ENCODE assay signal across 26 mouse cellular contexts in genomic region chr14:10129088-10129487, GRCm38 (mm10).
DNase-seq lines count a peak whose midpoint lies in the region; ATAC-seq and TF ChIP-seq lines count a peak whose summit lies in the region.
"Had no signal": no experiment of that assay in that cellular context is flagged by ENCODE, and none has a peak within 500 bp of the region (broad histone marks: within the 10 kb centered on the region; RNA-seq: fewer than 3 reads in every experiment).

No protein-coding gene starts in this region.

- no peak overlapping the region for H3K9ac ChIP-seq in intestine, embryonic 15.5 days
- H3K9ac ChIP-seq in stomach, postnatal 0 days (ENCODE audit: low read length) = no peak overlapping the region
- H3K9ac ChIP-seq in midbrain, embryonic 15.5 days = no peak overlapping the region
- H3K9ac ChIP-seq: forebrain, embryonic 13.5 days; forebrain, postnatal 0 days; heart, embryonic 13.5 days; hindbrain, embryonic 14.5 days had no signal

- no peak overlapping the region for H3K27ac ChIP-seq in intestine, embryonic 15.5 days
- no peak overlapping the region for H3K27ac ChIP-seq in stomach, postnatal 0 days (replicated peaks)
- H3K27ac ChIP-seq in midbrain, embryonic 15.5 days = no peak overlapping the region
- H3K27ac ChIP-seq: forebrain, embryonic 10.5 days; forebrain, embryonic 13.5 days; gastrocnemius, adult 2 months; heart, embryonic 10.5 days; heart, embryonic 13.5 days; hindbrain, embryonic 14.5 days; hindbrain, postnatal 0 days had no signal

- peak; percentile 51 for ATAC-seq in intestine, embryonic 15.5 days
- 0 out of 2 replicates have a peak, but pooled peaks have one; percentile 42 for ATAC-seq in stomach, postnatal 0 days (ENCODE audit: low FRiP score, low TSS enrichment)
- no peak for ATAC-seq in midbrain, embryonic 15.5 days (replicated peaks)
- ATAC-seq: forebrain, embryonic 13.5 days; forebrain, postnatal 0 days; hindbrain, postnatal 0 days; inflammation-experienced regulatory T-cells, adult 6 months; Patski had no signal

- no peaks in the 10 kb centered on the region for H3K4me1 ChIP-seq in intestine, embryonic 15.5 days (replicated peaks)
- H3K4me1 ChIP-seq in stomach, postnatal 0 days (replicated peaks; ENCODE audit: control insufficient read depth, insufficient read depth) = no peaks in the 10 kb centered on the region
- H3K4me1 ChIP-seq in midbrain, embryonic 15.5 days = no peaks in the 10 kb centered on the region
- H3K4me1 ChIP-seq: forebrain, embryonic 10.5 days; forebrain, embryonic 13.5 days; heart, embryonic 10.5 days; heart, embryonic 13.5 days had no signal

- TF ChIP-seq EP300 in stomach, postnatal 0 days (optimal IDR thresholded peaks at IDR 0.05) = no peak

- peak; percentile 63 for DNase-seq in heart, adult 11 months
- no peak for DNase-seq in heart, adult 9 months (ENCODE audit: low spot score in 2 of 2)
- DNase-seq in stomach, postnatal 0 days (ENCODE audit: low spot score) = peak; percentile 33
- DNase-seq in left cerebral cortex, adult 9 months (ENCODE audit: low spot score in 2 of 2) = no peak
- DNase-seq: adrenal gland, adult 2 months; adrenal gland, postnatal 14 days; cerebellum, adult 11-12 months; cerebellum, adult 8-10 months; cerebellum, postnatal 10 days; cerebellum, postnatal 36 days; forebrain, postnatal 0 days; gastrocnemius, adult 2 months; gastrocnemius, postnatal 14 days; heart, adult 18-20 months; heart, postnatal 14 days; heart, postnatal 4 days had no signal

- no peaks in the 10 kb centered on the region for H3K27me3 ChIP-seq in intestine, embryonic 15.5 days (replicated peaks)
- H3K27me3 ChIP-seq in stomach, postnatal 0 days (ENCODE audit: control insufficient read depth, insufficient read depth, low read length) = no peaks in the 10 kb centered on the region
- no peaks in the 10 kb centered on the region for H3K27me3 ChIP-seq in midbrain, embryonic 15.5 days (replicated peaks)
- H3K27me3 ChIP-seq: forebrain, embryonic 13.5 days; heart, embryonic 13.5 days; Patski had no signal

- WGBS in intestine, embryonic 15.5 days = 52% methylated on average over 7 of the region's 7 CpGs
- WGBS in stomach, postnatal 0 days = 62% methylated on average over 7 of the region's 7 CpGs
- 96% methylated on average over 7 of the region's 7 CpGs for WGBS in midbrain, embryonic 15.5 days

- no peaks in the 10 kb centered on the region for H3K9me3 ChIP-seq in intestine, embryonic 15.5 days
- no peaks in the 10 kb centered on the region for H3K9me3 ChIP-seq in stomach, postnatal 0 days (ENCODE audit: control insufficient read depth, low read length)
- H3K9me3 ChIP-seq in midbrain, embryonic 15.5 days = no peaks in the 10 kb centered on the region
- H3K9me3 ChIP-seq: forebrain, embryonic 10.5 days; heart, embryonic 10.5 days had no signal

- H3K4me3 ChIP-seq in intestine, embryonic 15.5 days (replicated peaks) = no peak overlapping the region
- no peak overlapping the region for H3K4me3 ChIP-seq in stomach, postnatal 0 days (ENCODE audit: low read depth, low read length)
- H3K4me3 ChIP-seq in midbrain, embryonic 15.5 days = no peak overlapping the region
- H3K4me3 ChIP-seq: forebrain, embryonic 10.5 days; forebrain, embryonic 13.5 days; gastrocnemius, adult 2 months; heart, embryonic 10.5 days; heart, embryonic 13.5 days had no signal

- no peaks in the 10 kb centered on the region for H3K36me3 ChIP-seq in intestine, embryonic 15.5 days
- H3K36me3 ChIP-seq in stomach, postnatal 0 days (ENCODE audit: control insufficient read depth, insufficient read depth, low read length) = no peaks in the 10 kb centered on the region
- no peaks in the 10 kb centered on the region for H3K36me3 ChIP-seq in midbrain, embryonic 15.5 days (replicated peaks)
- H3K36me3 ChIP-seq: forebrain, embryonic 10.5 days; heart, embryonic 10.5 days; heart, embryonic 13.5 days had no signal

- no peak for TF ChIP-seq CTCF in stomach, postnatal 0 days (IDR thresholded peaks at IDR 0.05; ENCODE audit: low read depth)

- no peak overlapping the region for H3K4me2 ChIP-seq in intestine, embryonic 15.5 days (replicated peaks)
- no peak overlapping the region for H3K4me2 ChIP-seq in stomach, postnatal 0 days (replicated peaks; ENCODE audit: low read depth)
- H3K4me2 ChIP-seq in midbrain, embryonic 15.5 days = no peak overlapping the region
- H3K4me2 ChIP-seq: forebrain, embryonic 13.5 days; heart, embryonic 13.5 days; hindbrain, embryonic 14.5 days had no signal

Comparison
In these comparisons a context has a peak if more than half of its experiments do, and no peak if none do; other contexts are left out.
1. DNase-seq: peak in heart, adult 11 months (single experiment) and stomach, postnatal 0 days (single experiment); none in heart, adult 9 months (0 of 2) and left cerebral cortex, adult 9 months (0 of 2).